Mouse (Mus musculus) midbrain, embryonic 14.5 days (tissue): ENCODE measurements at regions not wholly inside any gene's neighbourhood (a gene's known extent, or its start where the extent isn't known, plus 50 kb on each side); places are given as distances from the start of the nearest gene placed in this dataset.

Experiments
- ATAC-seq: fragments of 200-750 bp; cut with Nextera tagmentation; 2 replicates; pipeline ENCODE4 v1.8.0; 2017; ENCODE audit warnings: moderate number of reproducible peaks, moderate library complexity; ENCODE audit not compliant: low FRiP score, low TSS enrichment
- DNase-seq: peaks from one replicate; pipeline ENCODE4 v3.0.0-alpha.2; 2015
- H3K27ac ChIP-seq: fragments of 300-500 bp; sonication (generic); replicated peaks from 2 replicates; pipeline ENCODE4 v1.5.1; 2014; ENCODE audit warnings: mild to moderate bottlenecking, low read depth, low read length, moderate library complexity
- H3K27me3 ChIP-seq: fragments of 300-500 bp; sonication (generic); 2 replicates; pipeline ENCODE4 v1.6.1; 2014; ENCODE audit warnings: low read length, control low read depth, mixed read lengths; ENCODE audit not compliant: control insufficient read depth, insufficient read depth
- H3K36me3 ChIP-seq: fragments of 300-500 bp; sonication (generic); 2 replicates; pipeline ENCODE4 v1.6.1; 2014; ENCODE audit warnings: low read length, control low read depth; ENCODE audit not compliant: control insufficient read depth, insufficient read depth
- H3K4me1 ChIP-seq: fragments of 300-500 bp; sonication (generic); 2 replicates; pipeline ENCODE4 v1.6.1; 2014; ENCODE audit warnings: mild to moderate bottlenecking, antibody characterized with exemption, low read length, control low read depth; ENCODE audit not compliant: control insufficient read depth, insufficient read depth
- H3K4me2 ChIP-seq: fragments of 300-500 bp; sonication (generic); 2 replicates; pipeline ENCODE4 v1.6.1; 2014; ENCODE audit warnings: mild to moderate bottlenecking, low read length, moderate library complexity
- H3K4me3 ChIP-seq: fragments of 300-500 bp; sonication (generic); replicated peaks from 2 replicates; pipeline ENCODE4 v1.5.1; 2014; ENCODE audit warnings: low read depth, low read length
- H3K9ac ChIP-seq: fragments of 300-500 bp; sonication (generic); replicated peaks from 2 replicates; pipeline ENCODE4 v1.6.1; 2014; ENCODE audit warnings: mild to moderate bottlenecking, low read length, moderate library complexity
- H3K9me3 ChIP-seq: fragments of 300-500 bp; sonication (generic); 2 replicates; pipeline ENCODE4 v1.6.1; 2016; ENCODE audit warnings: low read length, control low read depth, mixed read lengths; ENCODE audit not compliant: control insufficient read depth
- WGBS: fragments of 180-500 bp; shearing (Covaris S2); extraction: QIAGEN DNeasy Blood & Tissue Kit; methylation state at CpG from one replicate; pipeline ENCODE4 v1.1.7; 2014; 5-methylcytosine and 5-hydroxymethylcytosine counted together

DNA sequence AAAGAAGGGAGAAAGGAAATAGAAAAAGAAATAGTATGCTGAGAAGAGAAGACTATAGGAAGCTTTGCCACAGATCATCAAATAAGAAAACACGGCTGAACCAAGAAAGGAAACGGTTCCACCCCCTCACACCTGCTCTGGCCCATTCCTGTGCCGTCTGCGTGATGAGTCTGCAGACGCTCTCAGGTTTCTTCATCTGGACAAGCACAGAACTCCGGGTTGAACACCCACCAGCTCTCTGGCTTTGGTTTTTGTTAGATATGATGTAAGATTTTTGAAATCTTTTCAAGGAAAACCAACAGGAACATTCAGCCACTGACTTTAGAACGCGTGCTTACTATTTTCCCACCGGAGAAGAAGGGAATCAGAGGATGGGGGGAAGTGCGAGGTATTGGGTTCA lies 895.9 kb downstream of the 5730522E02Rik start:
- DNase-seq (no peak), ATAC-seq (no peak)
- peaks cover 9% of the 10 kb centered on the region; the same call in 1 of the 2 replicates for H3K4me1 ChIP-seq
- H3K9me3 ChIP-seq = no peaks in the 10 kb centered on the region
- no peak overlapping the region for H3K4me2 ChIP-seq
- H3K27me3 ChIP-seq = no peaks in the 10 kb centered on the region
- no peak overlapping the region for H3K27ac ChIP-seq
- no peaks in the 10 kb centered on the region for H3K36me3 ChIP-seq
- WGBS = 76% methylated on average over 10 of the region's 10 CpGs
- H3K9ac ChIP-seq = no peak overlapping the region
- no peak overlapping the region for H3K4me3 ChIP-seq

DNA sequence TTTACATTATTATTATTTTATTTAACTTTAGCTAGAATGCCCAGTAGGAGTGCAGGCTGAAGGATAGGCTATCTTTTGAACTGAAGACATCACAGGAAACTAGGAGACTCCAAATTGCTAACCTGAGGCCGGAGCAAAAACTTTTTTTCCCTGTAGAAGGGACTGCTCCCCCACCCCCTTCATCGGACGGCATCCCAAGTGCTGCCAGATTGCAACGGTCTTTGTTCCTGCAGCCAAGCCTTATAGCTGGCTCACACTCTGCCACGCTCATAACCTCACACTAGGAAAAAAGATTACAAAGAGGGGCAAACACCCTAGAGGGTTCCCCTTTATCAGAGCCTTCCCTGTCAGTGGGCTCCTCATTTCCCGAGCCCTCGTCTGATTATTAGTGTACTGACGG lies 896.7 kb downstream of the 5730522E02Rik start:
- Histone ChIP-seq H3K4me2 (peak overlapping the region; percentile 3; the same call in 1 of the 2 replicates), H3K9me3 (no peaks in the 10 kb centered on the region), H3K9ac (no peak overlapping the region), H3K27ac (peak overlapping the region; percentile 39; the same call in 1 of the 2 replicates), H3K27me3 (no peaks in the 10 kb centered on the region), H3K4me3 (no peak overlapping the region), H3K36me3 (no peaks in the 10 kb centered on the region), H3K4me1 (peaks cover 9% of the 10 kb centered on the region; the same call in 1 of the 2 replicates)
- ATAC-seq (no peak; the same call in 1 of the 2 replicates), DNase-seq (peak; percentile 67)
- 9% methylated on average over 8 of the region's 8 CpGs for WGBS

- 8% methylated on average over 4 of the region's 4 CpGs for WGBS
- H3K4me1 ChIP-seq = peaks cover 9% of the 10 kb centered on the region; the same call in 1 of the 2 replicates
- no peak overlapping the region for H3K4me2 ChIP-seq
- H3K9ac ChIP-seq = no peak overlapping the region
- no peaks in the 10 kb centered on the region for H3K9me3 ChIP-seq
- no peaks in the 10 kb centered on the region for H3K27me3 ChIP-seq
- H3K36me3 ChIP-seq = no peaks in the 10 kb centered on the region
- ATAC-seq (no peak), DNase-seq (peak; percentile 27)
- no peak overlapping the region for H3K27ac ChIP-seq
- no peak overlapping the region for H3K4me3 ChIP-seq
Measured at GRCm38 (mm10) chr11:25313308-25313707, 897.3 kb downstream of the 5730522E02Rik start.

- Histone ChIP-seq H3K36me3 (no peaks in the 10 kb centered on the region), H3K4me3 (no peak overlapping the region), H3K27me3 (no peaks in the 10 kb centered on the region), H3K27ac (no peak overlapping the region), H3K9me3 (no peaks in the 10 kb centered on the region), H3K4me2 (no peak overlapping the region), H3K9ac (no peak overlapping the region), H3K4me1 (peaks cover 9% of the 10 kb centered on the region; the same call in 1 of the 2 replicates)
- WGBS = 76% methylated on average over 3 of the region's 3 CpGs
- no peak for DNase-seq
- ATAC-seq = no peak
Measured at GRCm38 (mm10) chr11:25310754-25311153, 899.8 kb downstream of the 5730522E02Rik start.

GRCm38 (mm10) chr11:25301130-25301529 lies 909.4 kb downstream of the 5730522E02Rik start:
- WGBS = 28% methylated on average over 9 of the region's 9 CpGs
- no peak overlapping the region for H3K27ac ChIP-seq
- no peak overlapping the region for H3K4me2 ChIP-seq
- H3K9me3 ChIP-seq = no peaks in the 10 kb centered on the region
- no peaks in the 10 kb centered on the region for H3K36me3 ChIP-seq
- no peak overlapping the region for H3K4me3 ChIP-seq
- H3K9ac ChIP-seq = no peak overlapping the region
- DNase-seq (peak; percentile 86), ATAC-seq (0 out of 2 replicates have a peak, but pooled peaks have one; percentile 40)
- no peaks in the 10 kb centered on the region for H3K27me3 ChIP-seq
- H3K4me1 ChIP-seq = no peaks in the 10 kb centered on the region; the same call in 1 of the 2 replicates

DNA sequence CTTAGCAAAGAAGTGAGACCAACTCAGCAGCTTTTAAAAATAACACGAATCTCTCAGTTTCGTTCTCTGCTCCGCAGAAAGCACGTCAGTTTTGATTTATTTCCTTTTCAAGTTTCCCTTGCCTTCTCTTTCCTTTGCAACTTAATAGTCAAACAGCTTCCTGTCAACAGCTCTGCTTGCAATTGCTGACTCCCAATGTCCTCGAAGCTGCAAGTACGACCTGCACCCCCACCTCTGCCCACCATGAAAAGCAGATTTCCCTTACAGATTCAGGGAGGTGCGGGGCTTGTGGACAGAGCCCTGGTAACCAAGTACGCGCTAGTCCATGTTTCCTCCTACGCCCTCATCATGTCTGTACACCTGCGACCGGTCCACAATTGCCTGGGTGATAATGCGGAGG lies 922.2 kb downstream of the 5730522E02Rik start:
- WGBS = 79% methylated on average over 13 of the region's 13 CpGs
- no peaks in the 10 kb centered on the region for H3K27me3 ChIP-seq
- DNase-seq = no peak

DNA sequence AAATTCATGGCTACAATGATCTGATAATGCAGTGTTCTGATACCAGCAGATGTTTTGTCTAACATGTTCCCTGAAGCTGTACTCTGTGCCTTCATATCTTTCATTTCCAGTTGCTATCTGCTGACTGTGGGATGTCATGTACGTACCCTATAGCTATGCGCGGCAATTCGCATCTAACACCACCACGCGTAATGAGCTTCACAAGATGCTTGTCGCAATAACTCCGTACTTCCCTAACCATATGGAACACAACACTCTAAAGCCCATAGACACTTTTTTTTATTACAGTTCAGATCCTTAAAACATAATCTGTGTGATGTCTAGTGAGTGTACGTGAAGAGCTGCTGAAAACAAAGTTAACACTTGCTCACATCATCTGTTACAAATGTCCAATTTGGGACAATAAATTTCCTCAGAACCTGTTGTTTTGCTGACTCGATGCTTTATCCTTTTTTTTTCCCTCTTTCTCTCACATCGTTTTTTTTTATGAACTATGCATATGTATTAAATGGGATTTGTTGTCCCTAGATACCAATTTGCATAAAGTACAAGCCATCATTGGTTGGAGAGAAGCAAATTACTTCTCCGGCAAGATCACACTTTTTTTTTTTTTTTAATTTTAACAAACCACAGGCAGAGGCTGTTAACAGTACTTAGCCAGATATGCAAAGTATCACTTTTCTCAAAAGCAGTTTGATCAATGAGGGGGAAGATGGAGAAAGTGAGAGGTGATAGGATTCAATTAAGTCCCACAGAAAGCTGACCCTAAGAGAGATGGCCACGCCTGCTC lies 922.9 kb downstream of the 5730522E02Rik start:
- no peak for DNase-seq

More for the DNA sequence above, 922.2 kb downstream of the 5730522E02Rik start:
- Histone ChIP-seq H3K4me2 (no peak overlapping the region), H3K9ac (no peak overlapping the region), H3K4me1 (no peaks in the 10 kb centered on the region), H3K4me3 (no peak overlapping the region), H3K9me3 (no peaks in the 10 kb centered on the region), H3K27ac (no peak overlapping the region), H3K36me3 (no peaks in the 10 kb centered on the region)
- ATAC-seq = no peak

GRCm38 (mm10) chr11:25269936-25270540 lies 940.5 kb downstream of the 5730522E02Rik start:
- DNase-seq = peak; percentile 35
- H3K36me3 ChIP-seq = no peaks in the 10 kb centered on the region
- H3K4me1 ChIP-seq = peaks cover 9% of the 10 kb centered on the region; the same call in 1 of the 2 replicates
- H3K27ac ChIP-seq = no peak overlapping the region
- H3K4me2 ChIP-seq = peak overlapping the region; percentile 4; the same call in 1 of the 2 replicates
- H3K9me3 ChIP-seq = peaks cover 3% of the 10 kb centered on the region; the same call in 1 of the 2 replicates
- H3K9ac ChIP-seq = no peak overlapping the region
- H3K27me3 ChIP-seq = no peaks in the 10 kb centered on the region
- 10% methylated on average over 7 of the region's 7 CpGs for WGBS
- peak; percentile 48; the same call in 1 of the 2 replicates for ATAC-seq
- H3K4me3 ChIP-seq = no peak overlapping the region

More for the DNA sequence above, 922.9 kb downstream of the 5730522E02Rik start:
- no peak for ATAC-seq
- Histone ChIP-seq H3K27me3 (no peaks in the 10 kb centered on the region), H3K27ac (no peak overlapping the region), H3K9me3 (no peaks in the 10 kb centered on the region), H3K4me1 (no peaks in the 10 kb centered on the region), H3K9ac (no peak overlapping the region), H3K36me3 (no peaks in the 10 kb centered on the region), H3K4me2 (no peak overlapping the region), H3K4me3 (no peak overlapping the region)
- 75% methylated on average over 13 of the region's 13 CpGs for WGBS
